Mouse (Mus musculus) E14TG2a.4 (cell line): ENCODE measurements around the gene 4931414P19Rik.
A peak's percentile ranks its signal among the peaks of the same experiment; 100 is the strongest.

Experiments used
- CTCF ChIP-seq: conservative IDR thresholded peaks from 2 replicates; pipeline ENCODE4 v1.5.1; 2014; ENCODE audit warnings: low read length
- NANOG ChIP-seq: IDR thresholded peaks from 2 replicates; pipeline ENCODE4 v1.6.1; 2014; ENCODE audit warnings: borderline replicate concordance, low read length, mixed read lengths
- POU5F1 ChIP-seq: IDR thresholded peaks from 2 replicates; pipeline ENCODE4 v1.6.1; 2014; ENCODE audit warnings: low read length, borderline replicate concordance

GRCm38 (mm10) chr14:54636954-54637353, 31.2 kb upstream of the 4931414P19Rik start:
- TF ChIP-seq CTCF (peak; percentile 94), POU5F1 (no peak), NANOG (no peak)
